Mouse (Mus musculus) lung, adult 18-20 months (tissue): ENCODE data around the gene Morc2a.

Experiments used
- DNase-seq, 2 experiments: peaks; one replicate each; pipeline ENCODE4 v3.0.0; 2022; ENCODE audit warnings: mixed read lengths in 2 of 2

Morc2a gene

DNA sequence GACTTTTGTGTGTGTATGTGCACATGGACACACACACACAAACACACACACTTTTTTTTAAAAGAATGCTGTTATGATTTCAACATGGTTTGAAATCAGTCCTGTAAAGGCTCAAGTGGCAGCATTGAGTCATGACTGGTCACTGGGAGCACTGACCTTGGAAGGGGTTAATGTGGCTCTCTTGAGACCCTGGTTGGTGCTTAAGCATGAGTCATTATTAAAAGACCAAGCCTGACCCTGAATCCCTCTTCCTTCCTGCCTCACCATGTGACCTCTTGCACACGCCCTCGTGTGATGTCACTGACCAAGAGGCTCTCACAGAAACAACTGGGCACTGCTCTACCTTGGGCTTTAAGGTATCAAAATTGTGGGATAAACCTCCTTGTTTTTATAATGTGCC is 89.8 kb downstream of the Morc2a start:
- no peak for DNase-seq
